Mouse (Mus musculus) spleen, adult 2 months (tissue): ENCODE data around the gene Tmem120a. TPM values are rescaled to one million over a fixed set of nuclear protein-coding genes. Genes with fewer than 3 reads are reported as not detected.

Experiments used
- DNase-seq, 2 experiments: peaks; one replicate each; pipeline versions ENCODE4 v3.0.0 to v3.0.0-alpha.2; 2012 to 2021; ENCODE audit warnings: low spot score in 2 of 2, low read depth in 1 of 2
- H3K27ac ChIP-seq: fragments of 200-500 bp; 2 replicates; pipeline ENCODE4 v1.5.1; 2012; ENCODE audit warnings: low read length, inconsistent platforms; ENCODE audit not compliant: insufficient read depth
- H3K27me3 ChIP-seq: fragments of 200-500 bp; 2 replicates; pipeline ENCODE4 v1.6.1; 2012; ENCODE audit warnings: mild to moderate bottlenecking, moderate library complexity, low read length, inconsistent platforms; ENCODE audit not compliant: control insufficient read depth, insufficient read depth
- H3K36me3 ChIP-seq: fragments of 200-500 bp; 2 replicates; pipeline ENCODE4 v1.6.1; 2012; ENCODE audit warnings: mild to moderate bottlenecking, low read length, inconsistent platforms; ENCODE audit not compliant: control insufficient read depth, insufficient read depth
- H3K4me1 ChIP-seq: fragments of 200-500 bp; 2 replicates; pipeline ENCODE4 v1.6.1; 2011; ENCODE audit warnings: inconsistent platforms; ENCODE audit not compliant: control insufficient read depth, insufficient read depth, insufficient read length
- H3K4me3 ChIP-seq: fragments of 200-500 bp; 2 replicates; pipeline ENCODE4 v1.5.1; 2011; ENCODE audit warnings: mild to moderate bottlenecking, inconsistent platforms; ENCODE audit not compliant: insufficient read depth, insufficient read length; ENCODE audit errors: extremely low read depth
- CTCF ChIP-seq: fragments of 200-500 bp; IDR thresholded peaks from 2 replicates; pipeline ENCODE4 v1.5.1; 2011; ENCODE audit warnings: mild to moderate bottlenecking, inconsistent platforms; ENCODE audit not compliant: insufficient read depth, insufficient read length, insufficient replicate concordance; ENCODE audit errors: extremely low read depth
- POLR2A ChIP-seq: fragments of 200-500 bp; IDR thresholded peaks from 2 replicates; pipeline ENCODE4 v1.6.1; 2011; ENCODE audit warnings: low read depth, low read length, inconsistent platforms
- WGBS: fragments of 180-500 bp; shearing (Covaris S2); methylation state at CpG from one replicate; pipeline ENCODE4 v1.1.7; 2018; 5-methylcytosine and 5-hydroxymethylcytosine counted together
- polyA plus RNA-seq: library from polyadenylated mRNA; depleted of rRNA; stranded (reverse); fragments of >200 nt; gene quantifications from 2 replicates; pipeline ENCODE4 v1.2.3, GENCODE M21; 2012

Gene Tmem120a
- polyA plus RNA-seq, 1 experiment: 16.1 TPM

DNA sequence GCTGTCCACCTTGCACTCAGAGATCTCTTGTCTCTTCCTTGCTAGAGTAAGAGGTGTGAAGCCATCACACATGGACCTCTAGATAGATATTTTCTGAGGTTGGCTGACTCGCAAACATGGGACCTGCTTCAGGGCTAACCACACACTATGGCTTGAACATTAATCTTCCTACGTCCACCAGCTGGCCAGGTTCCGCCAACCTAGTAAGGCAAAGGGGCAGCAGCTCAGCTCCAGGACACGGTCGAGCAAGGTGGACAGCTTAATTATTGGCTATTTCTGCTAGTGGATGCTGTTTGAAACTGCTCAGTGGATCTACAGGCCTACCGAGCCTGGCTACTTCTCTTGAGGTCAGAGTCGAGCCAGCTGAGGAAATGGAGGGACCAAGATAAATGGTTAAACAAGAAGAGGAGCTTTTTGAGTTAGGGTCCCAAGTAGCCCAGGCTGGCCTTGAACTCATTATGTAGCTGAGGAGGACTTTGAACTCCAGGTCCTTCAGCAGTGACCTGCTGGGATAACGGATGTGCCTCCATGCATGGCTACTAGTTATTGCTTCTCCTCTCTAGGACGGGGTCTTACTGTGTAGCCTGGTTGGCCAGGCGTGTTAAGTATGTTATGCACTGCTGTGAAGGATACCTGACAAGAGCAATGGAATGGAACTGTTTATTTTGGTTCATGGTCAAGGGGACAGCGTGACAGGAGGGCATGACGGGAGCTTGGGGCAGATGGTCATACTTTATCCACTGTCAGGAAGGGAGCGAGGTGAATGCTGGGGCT lies 32.5 kb downstream of the Tmem120a start:
- DNase-seq: no peak
- no peaks in the 10 kb centered on the region for H3K27me3 ChIP-seq
- TF ChIP-seq POLR2A: no peak
- no peak for TF ChIP-seq CTCF
- H3K36me3 ChIP-seq: peaks cover 6% of the 10 kb centered on the region
- 92% methylated on average over 13 of the region's 13 CpGs for WGBS
- H3K4me3 ChIP-seq: no peak overlapping the region
- no peak overlapping the region for H3K27ac ChIP-seq
- H3K4me1 ChIP-seq: peaks cover 25% of the 10 kb centered on the region; the same call in 1 of the 2 replicates

DNA sequence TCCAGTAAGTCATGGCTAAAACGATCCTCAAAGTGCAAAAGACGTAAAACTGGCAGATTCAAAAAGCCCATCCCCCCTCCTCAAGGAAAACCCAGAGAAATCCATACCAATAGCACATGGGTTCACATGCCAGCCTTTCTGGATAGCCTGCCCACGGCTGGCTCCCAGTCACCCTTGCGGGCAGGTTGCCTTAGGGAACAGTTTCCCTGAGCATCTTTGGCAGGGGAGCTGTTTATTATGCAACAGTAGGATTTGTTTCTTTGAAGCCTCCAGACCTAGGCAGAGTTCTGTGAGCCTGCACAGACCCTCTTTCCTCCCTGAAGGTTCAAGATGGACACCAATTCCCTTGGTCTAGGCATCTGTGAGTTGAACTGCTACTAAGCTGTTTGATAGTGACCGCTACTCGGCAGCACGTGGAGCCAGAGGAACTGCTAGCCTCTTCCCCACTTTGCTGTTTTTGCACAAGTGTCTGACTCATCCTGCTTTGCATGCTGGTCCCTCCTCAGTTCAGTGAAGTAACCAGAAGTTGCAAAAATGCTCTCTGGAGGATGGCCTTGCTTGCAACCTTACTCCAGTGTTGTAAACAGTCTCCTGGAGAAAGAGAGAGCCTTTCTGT lies 33.5 kb downstream of the Tmem120a start:
- Histone ChIP-seq H3K4me3 (no peak overlapping the region), H3K27ac (no peak overlapping the region), H3K36me3 (no peaks in the 10 kb centered on the region), H3K4me1 (peaks cover 25% of the 10 kb centered on the region; the same call in 1 of the 2 replicates), H3K27me3 (no peaks in the 10 kb centered on the region)
- DNase-seq: peak in 1 of 2 experiments; percentile 23
- WGBS: 56% methylated on average over 7 of the region's 7 CpGs
- TF ChIP-seq POLR2A (no peak), CTCF (no peak)

DNA sequence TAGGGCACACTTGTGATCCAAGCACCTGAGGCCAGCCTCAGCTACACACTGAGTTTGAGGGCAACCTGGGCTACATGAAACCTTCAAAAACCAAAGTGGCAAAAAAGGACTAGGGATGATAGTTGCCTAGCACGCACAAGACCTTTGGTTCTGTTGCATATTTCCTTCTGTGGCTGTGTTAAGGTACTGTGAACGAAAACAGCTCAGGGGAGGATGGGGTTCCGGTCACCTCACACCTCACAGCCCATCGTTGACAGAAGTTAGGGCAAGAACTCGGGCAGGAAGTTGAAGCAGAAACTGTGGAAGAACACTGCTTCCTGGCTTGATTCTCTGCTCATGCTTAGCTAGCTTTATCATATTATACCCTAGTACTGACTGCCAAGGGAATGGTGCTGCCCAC lies 34.5 kb downstream of the Tmem120a start:
- Histone ChIP-seq H3K4me3 (no peak overlapping the region), H3K36me3 (no peaks in the 10 kb centered on the region), H3K4me1 (peaks cover 25% of the 10 kb centered on the region; the same call in 1 of the 2 replicates), H3K27ac (no peak overlapping the region), H3K27me3 (no peaks in the 10 kb centered on the region)
- WGBS: 73% methylated on average over 5 of the region's 5 CpGs
- TF ChIP-seq CTCF (no peak), POLR2A (no peak)
- no peak for DNase-seq

DNA sequence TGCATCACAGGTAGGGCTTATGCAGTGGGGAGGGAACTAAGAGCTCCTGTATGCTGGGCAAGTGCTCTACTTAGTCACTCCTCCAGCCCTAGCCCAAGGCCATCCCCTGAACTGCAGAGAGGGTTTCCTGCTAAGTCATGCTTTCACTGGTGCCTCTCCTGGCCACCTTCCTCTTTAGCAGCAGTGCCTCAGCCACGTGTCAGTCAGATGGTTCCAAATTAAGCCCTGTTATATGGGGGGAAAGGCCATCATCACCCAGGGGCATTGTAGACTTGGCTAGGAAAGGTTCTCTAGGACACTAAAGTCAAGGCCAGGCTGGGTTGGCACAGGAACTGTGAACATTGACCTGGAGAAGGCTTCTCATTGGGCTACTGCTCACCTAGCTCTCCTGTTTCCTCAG lies 36.4 kb downstream of the Tmem120a start:
- H3K4me1 ChIP-seq: peaks cover 16% of the 10 kb centered on the region; the same call in 1 of the 2 replicates

DNA sequence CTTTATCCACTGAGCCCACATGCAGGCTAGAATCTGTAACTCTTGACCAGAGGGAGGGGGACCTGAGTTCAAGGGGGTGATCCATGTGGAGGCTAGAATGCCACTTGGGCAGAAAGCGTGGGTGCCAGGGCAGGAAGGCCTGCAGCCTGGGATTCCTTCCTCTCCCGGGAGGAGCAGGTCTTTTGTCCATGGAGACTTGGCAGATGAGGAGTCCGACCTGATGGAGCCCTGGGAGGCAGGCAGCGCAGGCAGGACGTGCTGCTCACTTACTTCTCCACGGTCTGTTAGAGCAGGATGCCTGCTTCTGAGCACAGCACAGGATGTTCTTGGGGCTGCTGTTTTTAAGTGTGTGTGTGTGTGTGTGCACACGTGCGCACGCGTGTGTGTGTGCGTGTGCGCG lies 37.2 kb downstream of the Tmem120a start:
- H3K4me1 ChIP-seq: peaks cover 17% of the 10 kb centered on the region; the same call in 1 of the 2 replicates
- H3K4me3 ChIP-seq: no peak overlapping the region
- no peak for DNase-seq
- peak overlapping the region; percentile 30; the same call in 1 of the 2 replicates for H3K27ac ChIP-seq
- no peaks in the 10 kb centered on the region for H3K27me3 ChIP-seq
- H3K36me3 ChIP-seq: no peaks in the 10 kb centered on the region
- TF ChIP-seq CTCF: no peak
- TF ChIP-seq POLR2A: no peak
- WGBS: 86% methylated on average over 13 of the region's 13 CpGs

More for the DNA sequence above, 36.4 kb downstream of the Tmem120a start:
- Histone ChIP-seq H3K27ac (peak overlapping the region; percentile 32), H3K4me3 (no peak overlapping the region), H3K36me3 (no peaks in the 10 kb centered on the region), H3K27me3 (no peaks in the 10 kb centered on the region)
- no peak for TF ChIP-seq CTCF
- TF ChIP-seq POLR2A: no peak
- DNase-seq: peak in 1 of 2 experiments; percentile 25
- WGBS: 14% methylated on average over 1 of the region's 1 CpGs

DNA sequence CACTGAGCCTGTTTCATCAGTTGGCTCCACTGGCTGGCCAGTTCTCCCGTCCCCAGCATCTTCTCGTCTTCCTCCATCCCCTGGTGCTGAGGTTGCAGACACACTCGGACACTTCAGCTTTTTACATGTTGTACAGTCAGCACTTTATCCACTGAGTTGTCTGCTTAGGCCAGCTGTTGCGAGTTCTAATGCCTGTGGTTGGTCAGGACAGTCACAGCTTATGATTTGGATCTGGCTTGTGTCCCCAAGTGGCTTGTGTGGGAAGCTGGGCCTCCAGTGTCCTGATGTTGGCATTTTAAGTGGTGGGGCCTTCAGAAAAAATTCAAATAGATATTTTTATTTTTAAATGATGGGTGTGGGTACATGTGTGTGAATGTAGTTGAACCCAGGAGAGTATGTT lies 38.9 kb downstream of the Tmem120a start:
- H3K27ac ChIP-seq: no peak overlapping the region

More for the DNA sequence above, 38.9 kb downstream of the Tmem120a start:
- Histone ChIP-seq H3K4me3 (no peak overlapping the region), H3K36me3 (no peaks in the 10 kb centered on the region), H3K27me3 (no peaks in the 10 kb centered on the region), H3K4me1 (peaks cover 10% of the 10 kb centered on the region; the same call in 1 of the 2 replicates)
- TF ChIP-seq POLR2A: no peak
- TF ChIP-seq CTCF: no peak
- no peak for DNase-seq
- 90% methylated on average over 4 of the region's 4 CpGs for WGBS
